Mouse (Mus musculus): Measurements from ENCODE around the gene Psmd9. TPM values are rescaled to one million over a fixed set of nuclear protein-coding genes. Genes with fewer than 3 reads are reported as not detected.
"Not testable (repeated sequence)": the region's sequence is repeated elsewhere in the genome, so short reads cannot be mapped to it uniquely, and the experiment has no call there.

Psmd9 gene
- polyA plus RNA-seq, 1 experiment from 2014 or later, result 72.2 TPM

DNA sequence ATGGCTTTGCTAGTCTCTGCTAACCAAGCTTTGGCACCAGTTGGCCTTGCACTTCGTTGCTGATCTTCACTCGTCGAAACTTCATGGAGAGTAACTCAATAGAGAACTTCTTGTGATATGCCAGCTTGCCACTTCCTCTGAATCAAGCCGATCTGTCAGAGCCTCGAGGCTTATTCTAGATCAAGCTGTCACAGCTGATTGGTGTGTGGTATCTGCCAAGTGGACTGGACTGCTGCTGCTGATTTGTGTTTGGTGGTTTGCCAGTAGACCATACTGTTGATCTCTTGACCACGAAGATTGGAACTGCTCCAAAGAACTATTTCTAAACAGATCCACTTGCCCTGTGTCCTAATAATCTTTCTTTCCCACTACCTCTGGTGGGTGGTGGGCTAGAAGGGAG is 22.2 kb downstream of the Psmd9 start:
- Histone ChIP-seq H3K9ac (replicated peaks) (no peak overlapping the region), H3K36me3 (no peaks in the 10 kb centered on the region), H3K9me3 (no peaks in the 10 kb centered on the region), H3K27me3 (no peaks in the 10 kb centered on the region), H3K4me3 (replicated peaks) (no peak overlapping the region), H3K27ac (no peak overlapping the region), H3K4me1 (replicated peaks) (peaks cover 5% of the 10 kb centered on the region), H3K4me2 (replicated peaks) (no peak overlapping the region)
- 86% methylated on average over 6 of the region's 6 CpGs for WGBS
- no peak for ATAC-seq

DNA sequence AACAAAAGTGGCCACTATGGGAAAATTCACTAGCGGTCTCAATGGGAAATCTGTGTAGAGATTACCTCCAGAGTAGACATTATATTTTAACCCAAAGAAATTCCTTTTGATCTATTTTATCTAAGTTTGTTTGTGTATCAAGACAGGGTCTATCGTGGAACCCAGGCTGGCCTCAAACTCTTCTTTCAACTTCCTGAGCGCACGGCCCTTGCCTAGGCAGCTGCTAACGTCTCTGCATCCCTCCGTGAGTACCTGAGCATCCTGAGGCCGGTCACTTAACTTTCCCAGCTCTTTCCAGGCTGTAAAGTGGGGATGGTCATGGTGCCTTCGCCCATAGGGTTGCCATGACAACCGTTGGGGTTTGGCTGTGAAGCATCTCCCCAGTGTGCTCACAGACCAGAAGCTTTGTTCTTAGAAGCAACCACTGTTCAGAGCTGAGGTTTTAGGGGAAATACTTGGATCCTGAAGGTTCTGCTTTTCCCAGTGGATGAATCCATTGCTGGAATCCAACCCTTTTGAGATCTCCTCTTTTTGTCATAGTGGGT is 23.5 kb downstream of the Psmd9 start:
- ATAC-seq, result no peak
- H3K9me3 ChIP-seq, result no peaks in the 10 kb centered on the region
- H3K9ac ChIP-seq (replicated peaks), result no peak overlapping the region
- no peak overlapping the region for H3K4me2 ChIP-seq (replicated peaks)
- H3K4me1 ChIP-seq (replicated peaks), result peaks cover 5% of the 10 kb centered on the region
- no peaks in the 10 kb centered on the region for H3K27me3 ChIP-seq
- no peaks in the 10 kb centered on the region for H3K36me3 ChIP-seq
- H3K27ac ChIP-seq, result no peak overlapping the region
- no peak overlapping the region for H3K4me3 ChIP-seq (replicated peaks)
- WGBS, result 56% methylated on average over 9 of the region's 9 CpGs

DNA sequence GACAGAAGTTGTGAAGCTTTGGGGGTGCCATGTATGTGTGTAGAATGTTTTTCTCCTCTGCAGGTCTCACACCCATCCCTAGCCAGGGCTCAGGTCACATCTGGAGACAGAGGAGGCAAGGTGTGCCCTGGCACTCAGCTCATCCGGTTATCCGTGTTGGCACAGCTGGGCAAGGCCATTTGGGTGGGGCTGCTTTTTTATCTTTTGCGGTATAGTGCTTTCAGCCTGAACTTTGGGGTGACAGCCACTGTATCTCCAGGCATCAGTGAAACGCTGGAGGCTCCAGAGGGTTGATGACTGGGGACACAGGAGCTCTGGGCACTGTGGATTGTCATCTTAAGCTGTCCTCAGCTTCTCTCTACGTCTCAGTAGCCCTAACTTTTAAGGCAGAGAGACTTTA is 24.2 kb downstream of the Psmd9 start:
- WGBS, result 86% methylated on average over 5 of the region's 5 CpGs

DNA sequence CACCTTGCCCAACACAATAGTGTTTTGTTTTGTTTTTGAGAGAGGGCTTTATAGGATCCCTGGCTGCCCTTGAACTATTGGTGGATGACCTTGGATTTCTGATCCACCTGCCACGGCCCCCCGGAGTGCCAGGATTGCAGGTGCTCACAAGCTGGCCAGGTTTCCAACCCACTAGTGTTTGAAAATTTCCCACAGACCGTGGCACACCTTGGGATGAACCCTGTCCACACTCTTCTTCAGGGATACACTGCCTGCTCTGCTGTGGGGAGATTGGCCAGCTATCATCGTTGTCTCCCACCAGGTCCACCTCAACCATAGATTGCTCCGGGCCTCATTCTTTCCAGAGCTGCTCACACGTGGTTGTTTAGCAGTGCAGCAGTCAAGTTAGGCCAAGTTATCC is 25.6 kb downstream of the Psmd9 start:
- 93% methylated on average over 6 of the region's 6 CpGs for WGBS
- H3K4me3 ChIP-seq (replicated peaks), result no peak overlapping the region
- H3K4me2 ChIP-seq (replicated peaks), result no peak overlapping the region
- no peaks in the 10 kb centered on the region for H3K36me3 ChIP-seq
- ATAC-seq, result no peak
- H3K9me3 ChIP-seq, result no peaks in the 10 kb centered on the region
- H3K27me3 ChIP-seq, result no peaks in the 10 kb centered on the region
- no peak overlapping the region for H3K9ac ChIP-seq (replicated peaks)
- peaks cover 5% of the 10 kb centered on the region for H3K4me1 ChIP-seq (replicated peaks)
- H3K27ac ChIP-seq, result no peak overlapping the region

More for the DNA sequence above, 24.2 kb downstream of the Psmd9 start:
- no peak overlapping the region for H3K27ac ChIP-seq
- no peaks in the 10 kb centered on the region for H3K27me3 ChIP-seq
- H3K4me2 ChIP-seq (replicated peaks), result no peak overlapping the region
- H3K4me3 ChIP-seq (replicated peaks), result no peak overlapping the region
- peaks cover 5% of the 10 kb centered on the region for H3K4me1 ChIP-seq (replicated peaks)
- H3K9me3 ChIP-seq, result no peaks in the 10 kb centered on the region
- H3K36me3 ChIP-seq, result no peaks in the 10 kb centered on the region
- H3K9ac ChIP-seq (replicated peaks), result no peak overlapping the region
- no peak for ATAC-seq

DNA sequence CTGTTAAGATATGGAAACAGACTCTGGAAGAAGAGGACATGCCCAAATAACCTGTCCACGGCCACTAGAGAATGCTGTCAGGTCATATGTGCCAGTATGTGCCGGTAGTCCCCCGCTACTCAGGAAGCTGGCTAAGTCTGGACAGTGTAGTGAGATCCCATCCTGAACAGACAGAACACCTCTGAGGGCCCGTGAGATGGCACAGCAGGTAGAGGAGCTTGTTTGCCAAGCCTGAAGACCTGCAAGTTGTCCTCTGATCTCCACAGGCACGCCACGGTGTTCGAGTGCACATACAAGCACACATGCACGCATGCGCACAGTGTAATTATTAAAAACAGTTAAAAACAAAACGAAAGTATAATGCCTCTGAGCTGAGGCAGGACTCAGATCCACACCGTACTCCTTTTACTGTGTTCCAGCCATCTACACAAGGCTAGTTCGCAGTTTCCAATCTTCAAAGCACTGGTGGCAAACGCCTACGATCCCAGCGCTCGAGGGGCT is 26.3 kb downstream of the Psmd9 start:
- no peak overlapping the region for H3K4me3 ChIP-seq (replicated peaks)
- H3K4me2 ChIP-seq (replicated peaks), result no peak overlapping the region
- ATAC-seq, result no peak
- H3K4me1 ChIP-seq (replicated peaks), result peaks cover 5% of the 10 kb centered on the region
- no peaks in the 10 kb centered on the region for H3K36me3 ChIP-seq
- no peak overlapping the region for H3K9ac ChIP-seq (replicated peaks)
- no peak overlapping the region for H3K27ac ChIP-seq
- no peaks in the 10 kb centered on the region for H3K9me3 ChIP-seq
- 91% methylated on average over 16 of the region's 16 CpGs for WGBS
- no peaks in the 10 kb centered on the region for H3K27me3 ChIP-seq

DNA sequence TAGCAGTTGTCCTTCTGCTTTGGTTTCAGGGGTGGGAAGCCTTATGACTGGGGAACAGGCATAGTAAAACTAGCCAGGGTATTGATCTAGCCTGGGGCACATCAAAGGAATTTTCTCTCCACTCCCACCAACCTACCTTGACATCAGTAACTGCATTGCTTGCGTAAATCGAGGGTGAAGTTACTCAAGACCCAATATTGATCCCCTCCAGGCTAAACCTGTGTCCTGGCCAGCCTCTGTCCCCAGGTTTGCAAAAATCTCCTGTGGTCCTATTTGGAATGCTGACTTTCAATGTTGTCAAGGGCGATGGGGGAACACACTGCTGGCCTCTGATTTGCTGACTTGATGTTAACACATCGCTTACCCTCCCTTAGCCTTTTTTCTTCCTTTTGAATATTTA is 27.5 kb downstream of the Psmd9 start:
- no peak overlapping the region for H3K27ac ChIP-seq
- ATAC-seq, result no peak
- H3K4me3 ChIP-seq (replicated peaks), result no peak overlapping the region
- no peaks in the 10 kb centered on the region for H3K36me3 ChIP-seq
- 81% methylated on average over 4 of the region's 4 CpGs for whole genome bisulfite sequencing
- no peak overlapping the region for H3K9ac ChIP-seq (replicated peaks)
- peaks cover 5% of the 10 kb centered on the region for H3K4me1 ChIP-seq (replicated peaks)
- H3K27me3 ChIP-seq, result no peaks in the 10 kb centered on the region
- no peak overlapping the region for H3K4me2 ChIP-seq (replicated peaks)
- H3K9me3 ChIP-seq, result no peaks in the 10 kb centered on the region

DNA sequence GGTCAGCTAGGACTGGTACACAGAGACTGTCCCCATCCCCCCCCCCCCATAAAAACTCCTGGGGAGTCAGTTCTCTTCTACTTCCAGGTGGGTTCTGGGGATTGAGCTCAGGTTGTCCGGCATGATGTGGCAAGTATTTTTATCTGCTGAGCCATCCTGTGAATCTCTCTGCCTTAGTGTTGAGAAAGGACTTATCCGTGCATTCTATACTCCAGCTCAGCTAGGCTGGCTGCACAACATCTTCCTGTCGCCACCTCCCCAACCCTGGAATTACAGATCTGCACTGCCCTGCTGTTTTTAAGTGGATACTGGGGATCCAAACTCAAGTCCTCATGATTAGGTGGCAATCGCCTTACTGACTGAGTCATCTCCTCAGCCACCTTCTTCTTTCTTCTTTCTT is 29.3 kb downstream of the Psmd9 start:
- Histone ChIP-seq H3K36me3 (no peaks in the 10 kb centered on the region), H3K9ac (replicated peaks) (no peak overlapping the region), H3K9me3 (no peaks in the 10 kb centered on the region), H3K4me3 (replicated peaks) (no peak overlapping the region), H3K27me3 (no peaks in the 10 kb centered on the region), H3K27ac (no peak overlapping the region), H3K4me2 (replicated peaks) (no peak overlapping the region), H3K4me1 (replicated peaks) (no peaks in the 10 kb centered on the region)
- ATAC-seq, result no peak
- WGBS, result 90% methylated on average over 4 of the region's 4 CpGs

DNA sequence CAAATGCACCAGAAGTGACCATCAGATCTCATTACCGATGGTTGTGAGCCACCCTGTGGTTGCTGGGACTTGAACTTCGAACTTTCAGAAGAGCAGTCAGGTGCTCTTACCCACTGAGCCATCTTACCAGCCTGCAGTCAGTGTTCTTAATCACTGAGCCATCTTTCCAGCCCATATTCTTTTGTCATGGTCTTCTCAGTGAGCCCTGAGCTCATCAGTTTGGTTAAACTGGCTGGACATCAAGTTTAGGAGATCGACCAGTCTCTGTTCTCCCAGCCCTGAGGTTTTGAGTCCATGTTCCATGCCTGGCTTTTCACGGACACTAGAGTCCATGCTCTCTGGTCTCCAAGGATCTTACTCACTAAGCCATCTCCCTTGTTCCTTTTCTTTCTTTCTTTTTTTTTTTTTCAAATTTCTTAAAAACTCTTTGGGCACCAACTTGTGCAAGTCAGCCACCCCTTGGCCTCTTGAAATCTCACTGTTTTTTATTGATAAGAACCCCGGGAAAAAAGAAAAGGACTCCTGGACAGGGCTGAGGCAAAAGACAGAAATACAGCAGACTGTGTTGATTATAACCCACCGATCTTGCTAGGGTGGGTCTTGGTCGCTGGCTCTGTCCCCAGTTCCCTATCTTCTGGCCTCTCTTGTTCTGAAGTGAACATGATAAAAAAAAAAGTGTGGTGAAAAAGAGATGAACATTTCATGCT is 31.8 kb downstream of the Psmd9 start:
- not testable (repeated sequence) for H3K27ac ChIP-seq; H3K4me1 ChIP-seq (replicated peaks); H3K9me3 ChIP-seq; H3K36me3 ChIP-seq; H3K9ac ChIP-seq (replicated peaks); H3K4me3 ChIP-seq (replicated peaks); H3K4me2 ChIP-seq (replicated peaks); H3K27me3 ChIP-seq; ATAC-seq
- 92% methylated on average over 5 of the region's 7 CpGs for WGBS

DNA sequence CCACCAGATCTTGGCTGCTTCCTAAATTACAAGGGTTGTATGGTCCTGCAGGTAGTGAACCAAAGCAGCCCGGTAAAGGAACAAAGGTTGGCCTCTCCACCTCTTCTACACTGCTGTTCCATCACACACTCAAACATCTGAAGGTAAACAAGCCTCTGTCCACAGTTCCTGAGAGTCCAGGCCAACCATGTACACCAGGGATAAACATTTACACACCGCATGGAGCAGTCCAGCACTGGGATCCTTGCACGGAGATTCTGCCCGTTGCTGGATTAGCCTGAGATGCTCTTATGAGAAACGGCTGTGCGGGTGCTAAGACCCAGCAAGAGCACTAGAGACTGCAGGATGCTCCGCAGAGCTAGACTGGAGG is 32.3 kb downstream of the Psmd9 start:
- Histone ChIP-seq H3K36me3 (no peaks in the 10 kb centered on the region), H3K9ac (replicated peaks) (no peak overlapping the region), H3K4me3 (replicated peaks) (no peak overlapping the region), H3K9me3 (no peaks in the 10 kb centered on the region), H3K27ac (no peak overlapping the region), H3K27me3 (no peaks in the 10 kb centered on the region), H3K4me1 (replicated peaks) (no peaks in the 10 kb centered on the region), H3K4me2 (replicated peaks) (no peak overlapping the region)
- no peak for ATAC-seq
- 80% methylated on average over 7 of the region's 7 CpGs for WGBS

DNA sequence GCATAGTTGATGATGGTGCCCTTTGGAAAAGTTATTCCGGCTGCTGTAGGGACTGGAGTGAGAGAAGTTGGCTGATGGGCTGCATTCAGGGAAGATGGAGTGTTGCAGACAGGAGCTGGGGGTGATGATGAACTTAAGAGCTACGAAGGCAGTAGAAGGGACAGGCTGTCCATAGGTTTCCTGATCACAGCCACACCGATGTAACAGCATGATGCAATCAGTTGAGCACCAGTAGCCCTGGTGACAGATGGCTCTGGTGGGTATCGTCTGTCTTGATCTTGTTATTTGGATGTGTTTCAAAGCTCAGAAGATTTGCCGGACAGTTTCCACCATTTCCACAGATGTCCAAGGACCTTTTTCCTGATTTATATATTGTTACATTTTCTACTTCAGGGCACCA is 32.8 kb downstream of the Psmd9 start:
- Histone ChIP-seq H3K27ac (no peak overlapping the region), H3K9ac (replicated peaks) (no peak overlapping the region), H3K4me1 (replicated peaks) (no peaks in the 10 kb centered on the region), H3K4me2 (replicated peaks) (no peak overlapping the region), H3K36me3 (no peaks in the 10 kb centered on the region), H3K27me3 (no peaks in the 10 kb centered on the region), H3K9me3 (no peaks in the 10 kb centered on the region), H3K4me3 (replicated peaks) (no peak overlapping the region)
- ATAC-seq, result no peak
- 89% methylated on average over 5 of the region's 5 CpGs for WGBS

DNA sequence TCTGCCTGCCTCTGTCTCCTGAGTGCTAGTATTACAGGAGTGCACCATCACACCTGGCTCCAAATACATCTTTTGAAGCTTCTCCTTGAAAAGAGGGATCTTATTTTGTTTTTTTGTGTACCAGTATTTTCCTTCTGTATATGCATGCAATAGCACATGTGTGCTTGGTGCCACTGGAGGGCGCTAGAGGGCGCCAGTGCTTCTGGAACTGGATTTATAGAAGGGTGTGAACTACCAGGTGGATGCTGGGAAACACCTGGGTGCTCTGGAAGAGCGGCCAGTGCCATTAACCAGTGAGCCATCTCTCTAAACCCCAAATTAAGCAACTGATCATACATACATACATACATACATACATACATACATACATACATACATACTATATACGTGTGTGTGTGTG is 33.6 kb downstream of the Psmd9 start:
- H3K4me1 ChIP-seq (replicated peaks); H3K27ac ChIP-seq; H3K9me3 ChIP-seq; H3K4me2 ChIP-seq (replicated peaks); H3K4me3 ChIP-seq (replicated peaks); H3K36me3 ChIP-seq; H3K9ac ChIP-seq (replicated peaks); ATAC-seq; H3K27me3 ChIP-seq: not testable (repeated sequence)
- WGBS, result 46% methylated on average over 4 of the region's 4 CpGs

DNA sequence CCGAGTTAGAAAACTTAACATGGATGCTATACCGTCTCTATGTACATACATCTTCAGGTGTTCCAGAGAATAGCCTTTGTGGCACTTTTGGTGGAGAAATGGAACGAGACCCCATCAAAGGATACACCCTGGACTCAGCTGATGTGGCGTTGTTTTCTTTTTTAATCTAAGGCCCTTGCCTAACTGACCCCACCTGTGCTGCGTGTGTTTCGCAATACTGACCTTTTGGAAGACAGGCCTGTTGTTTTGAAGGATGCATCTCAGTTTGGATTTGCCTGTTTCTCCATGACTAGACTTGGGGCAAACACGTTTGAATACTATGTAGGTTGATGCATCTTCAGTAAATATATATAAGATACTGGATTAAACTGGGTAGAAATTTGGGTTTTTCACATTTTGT is 34.4 kb downstream of the Psmd9 start:
- 91% methylated on average over 7 of the region's 7 CpGs for WGBS
- H3K9ac ChIP-seq (replicated peaks); H3K9me3 ChIP-seq; ATAC-seq; H3K27ac ChIP-seq; H3K4me1 ChIP-seq (replicated peaks); H3K36me3 ChIP-seq; H3K4me3 ChIP-seq (replicated peaks); H3K27me3 ChIP-seq; H3K4me2 ChIP-seq (replicated peaks): not testable (repeated sequence)

Data from midbrain, embryonic 13.5 days (tissue).